In genomic region chr5:46673413-46673812, GRCm38 (mm10) we compare ENCODE assay signal across 19 mouse cellular contexts.
A peak's percentile ranks its signal among the peaks of the same experiment; 100 is the strongest.
DNase-seq lines count a peak whose midpoint lies in the region; ATAC-seq and TF ChIP-seq lines count a peak whose summit lies in the region.
"Had no signal": no experiment of that assay in that cellular context is flagged by ENCODE, and none has a peak within 500 bp of the region (broad histone marks: within the 10 kb centered on the region; RNA-seq: fewer than 3 reads in every experiment).

No protein-coding gene starts in this region.

- no peak overlapping the region for H3K4me2 ChIP-seq in liver, embryonic 11.5 days
- no peak overlapping the region for H3K4me2 ChIP-seq in liver, embryonic 12.5 days
- H3K4me2 ChIP-seq: embryonic facial prominence, embryonic 12.5 days; forebrain, embryonic 15.5 days; heart, embryonic 12.5 days; hindbrain, embryonic 14.5 days had no signal

- no peaks in the 10 kb centered on the region for H3K36me3 ChIP-seq in liver, embryonic 11.5 days (ENCODE audit: control insufficient read depth, insufficient read depth, low read length)
- no peaks in the 10 kb centered on the region for H3K36me3 ChIP-seq in liver, embryonic 12.5 days
- H3K36me3 ChIP-seq in G1E (replicated peaks): no peaks in the 10 kb centered on the region
- H3K36me3 ChIP-seq: embryonic facial prominence, embryonic 12.5 days; forebrain, embryonic 15.5 days; heart, embryonic 12.5 days; hindbrain, embryonic 10.5 days had no signal

- TF ChIP-seq CTCF in G1E (IDR thresholded peaks at IDR 0.05; ENCODE audit: low read depth, low read length): no peak

- H3K4me3 ChIP-seq in liver, embryonic 11.5 days (ENCODE audit: low read depth, low read length): no peak overlapping the region
- no peak overlapping the region for H3K4me3 ChIP-seq in liver, embryonic 12.5 days
- no peak overlapping the region for H3K4me3 ChIP-seq in G1E (ENCODE audit: low read depth, low read length)
- H3K4me3 ChIP-seq: embryonic facial prominence, embryonic 12.5 days; forebrain, embryonic 15.5 days; heart, adult 2 months; heart, embryonic 12.5 days; hindbrain, embryonic 10.5 days had no signal

- H3K9ac ChIP-seq in liver, embryonic 11.5 days (ENCODE audit: low read depth, low read length): no peak overlapping the region
- no peak overlapping the region for H3K9ac ChIP-seq in liver, embryonic 12.5 days
- H3K9ac ChIP-seq: embryonic facial prominence, embryonic 12.5 days; forebrain, embryonic 15.5 days; heart, embryonic 12.5 days; hindbrain, embryonic 14.5 days had no signal

- WGBS in liver, embryonic 11.5 days: 33% methylated on average over 1 of the region's 1 CpGs
- 21% methylated on average over 1 of the region's 1 CpGs for WGBS in liver, embryonic 12.5 days (ENCODE audit: insufficient replicate concordance)

- no peak for DNase-seq in liver, embryonic 11.5 days (ENCODE audit: low spot score)
- DNase-seq in G1E (ENCODE audit: low spot score): no peak
- DNase-seq in gastrocnemius, postnatal 25 days: no peak
- DNase-seq in frontal cortex, adult 2 months (ENCODE audit: extremely low spot score in 1 of 2, low spot score in 1 of 2): no peak
- DNase-seq: adrenal gland, postnatal 10 days; cerebellum, adult 11 months; cerebellum, adult 8-10 months; cerebellum, postnatal 14 days; gastrocnemius, postnatal 10 days; heart, adult 2 months had no signal

- H3K9me3 ChIP-seq in liver, embryonic 11.5 days (ENCODE audit: control insufficient read depth, low read length): no peaks in the 10 kb centered on the region
- H3K9me3 ChIP-seq in liver, embryonic 12.5 days (replicated peaks): no peaks in the 10 kb centered on the region
- H3K9me3 ChIP-seq in G1E (replicated peaks): no peaks in the 10 kb centered on the region
- H3K9me3 ChIP-seq: embryonic facial prominence, embryonic 12.5 days; forebrain, embryonic 15.5 days; heart, embryonic 12.5 days; hindbrain, embryonic 10.5 days had no signal

- ATAC-seq in liver, embryonic 11.5 days (replicated peaks; ENCODE audit: low FRiP score): peak; percentile 60
- ATAC-seq in liver, embryonic 12.5 days: no peak
- ATAC-seq in G1E (ENCODE audit: extremely low read depth, insufficient number of reproducible peaks, low FRiP score, poor library complexity, severe bottlenecking): peak; percentile 77
- ATAC-seq in common myeloid progenitor, adult 5-6 weeks (replicated peaks; ENCODE audit: low read depth, poor library complexity, severe bottlenecking): peak; percentile 86
- peak; percentile 95 for ATAC-seq in megakaryocyte-erythroid progenitor cell, adult 5-6 weeks (replicated peaks; ENCODE audit: low FRiP score, low TSS enrichment, poor library complexity, severe bottlenecking)
- ATAC-seq: forebrain, embryonic 15.5 days had no signal

- H3K27me3 ChIP-seq in liver, embryonic 11.5 days (replicated peaks; ENCODE audit: control insufficient read depth, insufficient read depth, low read length): no peaks in the 10 kb centered on the region
- H3K27me3 ChIP-seq in liver, embryonic 12.5 days (replicated peaks): no peaks in the 10 kb centered on the region
- no peaks in the 10 kb centered on the region for H3K27me3 ChIP-seq in G1E (ENCODE audit: insufficient read depth, low read length)
- H3K27me3 ChIP-seq: CH12.LX; embryonic facial prominence, embryonic 12.5 days; forebrain, embryonic 15.5 days; heart, embryonic 12.5 days had no signal

- H3K27ac ChIP-seq in liver, embryonic 11.5 days (ENCODE audit: low read depth, low read length): no peak overlapping the region
- no peak overlapping the region for H3K27ac ChIP-seq in liver, embryonic 12.5 days
- H3K27ac ChIP-seq: embryonic facial prominence, embryonic 12.5 days; forebrain, embryonic 15.5 days; heart, adult 2 months; hindbrain, embryonic 10.5 days; hindbrain, embryonic 14.5 days had no signal

- H3K4me1 ChIP-seq in liver, embryonic 11.5 days (replicated peaks; ENCODE audit: control insufficient read depth, insufficient read depth, low read length): no peaks in the 10 kb centered on the region
- peaks cover 3% of the 10 kb centered on the region; the same call in 1 of the 2 replicates for H3K4me1 ChIP-seq in liver, embryonic 12.5 days
- H3K4me1 ChIP-seq in G1E (ENCODE audit: insufficient read depth, low read depth, low read length): no peaks in the 10 kb centered on the region
- H3K4me1 ChIP-seq: embryonic facial prominence, embryonic 12.5 days; forebrain, embryonic 15.5 days; heart, embryonic 12.5 days; hindbrain, embryonic 10.5 days had no signal
